Mouse (Mus musculus) bone marrow macrophage, adult 2 months (primary cell): ENCODE measurements at regions not wholly inside any gene's neighbourhood (a gene's known extent, or its start where the extent isn't known, plus 50 kb on each side); places are given as distances from the start of the nearest gene placed in this dataset.

ENCODE experiments used
- CTCF ChIP-seq: IDR thresholded peaks from 2 replicates; pipeline ENCODE4 v1.5.1; 2012; ENCODE audit warnings: low read depth, mild to moderate bottlenecking, low read length, moderate library complexity
- POLR2A ChIP-seq: IDR thresholded peaks from 2 replicates; pipeline ENCODE4 v1.6.1; 2012; ENCODE audit warnings: mild to moderate bottlenecking, low read depth, low read length, borderline replicate concordance

DNA sequence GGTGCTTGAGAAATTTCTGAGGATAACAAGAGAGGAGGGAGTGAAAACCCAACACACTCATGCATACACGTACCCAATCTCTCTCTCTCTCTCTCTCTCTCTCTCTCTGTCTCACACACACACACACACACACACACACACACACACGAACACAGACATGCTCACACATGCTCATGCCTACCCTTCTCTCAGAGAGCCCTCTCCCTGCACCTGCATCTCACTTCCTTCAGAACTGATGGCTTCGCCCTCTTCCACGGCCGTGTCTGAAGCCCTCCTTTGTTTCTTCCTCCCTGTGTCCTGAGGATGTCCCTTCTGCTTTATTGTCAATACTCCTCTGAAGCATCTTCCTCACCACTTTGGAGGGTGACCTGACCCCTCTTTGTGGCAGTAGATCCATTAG, 56.4 kb downstream of the Gm11733 start:
- TF ChIP-seq CTCF = no peak
- TF ChIP-seq POLR2A = no peak
